In the genomic region with DNA sequence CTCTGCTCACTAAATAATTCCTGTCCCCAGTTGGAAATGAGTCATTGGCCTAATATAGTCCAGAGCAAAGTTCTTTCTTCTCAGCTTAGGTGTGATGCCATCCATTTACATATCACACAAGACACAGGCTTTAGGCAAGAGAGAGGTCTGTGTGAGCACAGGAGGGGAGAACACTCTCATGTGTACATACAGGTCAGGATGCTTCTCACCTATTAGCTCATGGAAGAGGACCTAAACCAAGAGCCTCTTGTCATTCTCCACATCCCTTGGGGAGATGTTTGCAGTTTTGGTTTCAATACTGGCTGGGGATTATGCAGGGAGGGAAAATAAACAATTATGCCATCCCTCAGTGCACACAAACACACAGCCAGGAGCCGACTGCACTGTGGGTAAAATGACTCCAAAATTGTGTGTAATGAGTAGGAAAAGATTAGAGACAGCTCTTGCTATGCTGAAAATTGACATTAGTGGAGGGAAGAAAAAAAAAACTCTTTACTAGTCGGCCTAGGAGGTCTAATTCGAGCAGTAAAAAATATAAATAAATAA, we compare ENCODE assay signal across 19 mouse cellular contexts.
DNase-seq lines count a peak whose midpoint lies in the region; ATAC-seq lines count a peak whose summit lies in the region.
"Had no signal": no experiment of that assay in that cellular context is flagged by ENCODE, and none has a peak within 500 bp of the region (broad histone marks: within the 10 kb centered on the region; RNA-seq: fewer than 3 reads in every experiment).

No protein-coding gene starts in this region.

- peak; percentile 69 for DNase-seq in retina, postnatal 1 day
- no peak for DNase-seq in retina, embryonic 14.5 days (ENCODE audit: low spot score)
- DNase-seq in hindbrain, embryonic 10.5 days (ENCODE audit: low spot score) = no peak
- peak; percentile 89 for DNase-seq in midbrain, embryonic 11.5 days (ENCODE audit: low spot score, missing footprints)
- no peak for DNase-seq in lung, postnatal 10 days
- no peak for DNase-seq in spleen, postnatal 14 days (ENCODE audit: low spot score in 2 of 2)
- no peak for DNase-seq in lung, postnatal 25 days (ENCODE audit: low spot score)
- DNase-seq: adrenal gland, postnatal 25 days; gastrocnemius, adult 2 months; heart, adult 2 months; lung, postnatal 36 days; thymus, adult 2 months had no signal

- H3K4me1 ChIP-seq in hindbrain, embryonic 10.5 days (replicated peaks) = peaks cover 12% of the 10 kb centered on the region
- peaks cover 18% of the 10 kb centered on the region for H3K4me1 ChIP-seq in midbrain, embryonic 11.5 days (ENCODE audit: control insufficient read depth, insufficient read depth, low read length)
- peaks cover 14% of the 10 kb centered on the region for H3K4me1 ChIP-seq in neural tube, embryonic 15.5 days
- H3K4me1 ChIP-seq: kidney, embryonic 15.5 days; limb, embryonic 13.5 days; liver, embryonic 15.5 days had no signal

- no peaks in the 10 kb centered on the region for H3K27me3 ChIP-seq in hindbrain, embryonic 10.5 days (ENCODE audit: insufficient read depth, poor library complexity, severe bottlenecking)
- H3K27me3 ChIP-seq in midbrain, embryonic 11.5 days (ENCODE audit: control insufficient read depth, insufficient read depth, low read length) = no peaks in the 10 kb centered on the region
- no peaks in the 10 kb centered on the region for H3K27me3 ChIP-seq in neural tube, embryonic 15.5 days (replicated peaks)
- H3K27me3 ChIP-seq: kidney, embryonic 15.5 days; limb, embryonic 13.5 days; liver, embryonic 15.5 days had no signal

- H3K4me3 ChIP-seq in hindbrain, embryonic 10.5 days = no peak overlapping the region
- H3K4me3 ChIP-seq in midbrain, embryonic 11.5 days (ENCODE audit: low read depth, low read length) = no peak overlapping the region
- H3K4me3 ChIP-seq in neural tube, embryonic 15.5 days (replicated peaks) = no peak overlapping the region
- H3K4me3 ChIP-seq: gastrocnemius, adult 2 months; heart, adult 2 months; kidney, embryonic 15.5 days; layer of hippocampus, adult 2 months; left cerebral cortex, adult 2 months; limb, embryonic 13.5 days; liver, embryonic 15.5 days had no signal

- peak overlapping the region; percentile 53; the same call in 1 of the 2 replicates for H3K27ac ChIP-seq in hindbrain, embryonic 10.5 days
- H3K27ac ChIP-seq in midbrain, embryonic 11.5 days (ENCODE audit: low read depth, low read length) = peak overlapping the region; percentile 58
- H3K27ac ChIP-seq in neural tube, embryonic 15.5 days (replicated peaks) = peak overlapping the region; percentile 69
- H3K27ac ChIP-seq: gastrocnemius, adult 2 months; heart, adult 2 months; kidney, embryonic 15.5 days; layer of hippocampus, adult 2 months; left cerebral cortex, adult 2 months; limb, embryonic 13.5 days; liver, embryonic 15.5 days had no signal

- no peak overlapping the region for H3K9ac ChIP-seq in midbrain, embryonic 11.5 days (ENCODE audit: low read length)
- no peak overlapping the region for H3K9ac ChIP-seq in neural tube, embryonic 15.5 days (replicated peaks)
- H3K9ac ChIP-seq: kidney, embryonic 15.5 days; limb, embryonic 13.5 days; liver, embryonic 15.5 days had no signal

- 70% methylated on average over 3 of the region's 3 CpGs for WGBS in hindbrain, embryonic 10.5 days
- 36% methylated on average over 3 of the region's 3 CpGs for WGBS in midbrain, embryonic 11.5 days
- 24% methylated on average over 3 of the region's 3 CpGs for WGBS in neural tube, embryonic 15.5 days

- ATAC-seq in midbrain, embryonic 11.5 days (ENCODE audit: low FRiP score) = peak; percentile 48; the same call in 1 of the 2 replicates
- ATAC-seq in neural tube, embryonic 15.5 days (ENCODE audit: low FRiP score) = peak; percentile 47; the same call in 1 of the 2 replicates
- ATAC-seq: CD4-positive, CD25-positive, alpha-beta regulatory T cell, adult 4 months had no signal

- no peaks in the 10 kb centered on the region for H3K9me3 ChIP-seq in hindbrain, embryonic 10.5 days
- H3K9me3 ChIP-seq in midbrain, embryonic 11.5 days (ENCODE audit: control insufficient read depth, low read length) = no peaks in the 10 kb centered on the region
- H3K9me3 ChIP-seq in neural tube, embryonic 15.5 days (replicated peaks) = no peaks in the 10 kb centered on the region
- H3K9me3 ChIP-seq: kidney, embryonic 15.5 days; limb, embryonic 13.5 days; liver, embryonic 15.5 days had no signal

- H3K4me2 ChIP-seq in midbrain, embryonic 11.5 days = no peak overlapping the region
- no peak overlapping the region for H3K4me2 ChIP-seq in neural tube, embryonic 15.5 days
- H3K4me2 ChIP-seq: kidney, embryonic 15.5 days; limb, embryonic 13.5 days; liver, embryonic 15.5 days had no signal

- peaks cover 34% of the 10 kb centered on the region for H3K36me3 ChIP-seq in hindbrain, embryonic 10.5 days
- H3K36me3 ChIP-seq in midbrain, embryonic 11.5 days (ENCODE audit: control insufficient read depth, insufficient read depth, low read length) = 0 out of 2 replicates have a peak, but pooled peaks cover 3% of the 10 kb centered on the region
- peaks cover 12% of the 10 kb centered on the region; the same call in 1 of the 2 replicates for H3K36me3 ChIP-seq in neural tube, embryonic 15.5 days

Comparison
In these comparisons a context has a peak if more than half of its experiments do, and no peak if none do; other contexts are left out.
1. DNase-seq: peak in retina, postnatal 1 day (single experiment) and midbrain, embryonic 11.5 days (single experiment); none in retina, embryonic 14.5 days (single experiment), hindbrain, embryonic 10.5 days (single experiment), lung, postnatal 10 days (single experiment), spleen, postnatal 14 days (0 of 2) and lung, postnatal 25 days (single experiment).
2. Peak in every context shown above with its lines, with median percentiles within 50 percentile points of each other: H3K27ac ChIP-seq.